Mouse (Mus musculus) thymus, postnatal 14 days (tissue): ENCODE measurements around the gene Rnf212.
A peak's percentile ranks its signal among the peaks of the same experiment; 100 is the strongest.
"Not testable (repeated sequence)": the region's sequence is repeated elsewhere in the genome, so short reads cannot be mapped to it uniquely, and the experiment has no call there.

Experiments used
- DNase-seq: peaks from one replicate; pipeline ENCODE4 v3.0.0; 2021

Gene Rnf212

GRCm38 (mm10) chr5:108774630-108775306, at the start of gene Rnf212:
Gene Rnf212 (minus strand): TSS chr5:108774982.
- DNase-seq = no peak

GRCm38 (mm10) chr5:108823276-108823675, 48.5 kb upstream of the Rnf212 start:
- DNase-seq = no peak

- DNase-seq = not testable (repeated sequence)
Measured at GRCm38 (mm10) chr5:108808750-108809149, 34.0 kb upstream of the Rnf212 start, which contains the start of gene Vmn2r8. Gene Vmn2r8 (minus strand): TSS chr5:108808850.

- DNase-seq = no peak
Measured at GRCm38 (mm10) chr5:108803646-108804045, 28.9 kb upstream of the Rnf212 start.

GRCm38 (mm10) chr5:108795263-108795662, 20.5 kb upstream of the Rnf212 start, which contains the start of gene Tmed11:
Gene Tmed11 (minus strand): TSS chr5:108795363.
- DNase-seq = not testable (repeated sequence)

DNA sequence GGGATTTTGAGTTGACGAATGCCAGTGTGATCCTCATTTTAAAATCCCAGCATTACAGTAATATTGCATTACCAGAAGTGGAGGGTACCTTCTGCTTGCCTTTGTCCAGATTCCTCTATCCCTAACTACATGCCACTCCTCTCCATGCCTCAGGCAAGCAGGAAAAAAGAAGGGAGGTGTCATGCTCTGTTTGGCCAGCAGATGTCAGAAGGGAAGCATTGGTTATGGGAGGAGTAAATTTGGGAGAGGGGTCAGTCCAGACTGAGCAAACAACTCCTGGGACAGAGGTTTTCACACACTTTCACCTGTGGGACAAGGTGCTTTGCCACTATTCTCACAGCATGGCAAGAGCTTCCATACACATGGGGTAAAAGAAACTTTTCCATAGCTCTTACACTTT, 15.6 kb upstream of the Rnf212 start:
- not testable (repeated sequence) for DNase-seq

DNA sequence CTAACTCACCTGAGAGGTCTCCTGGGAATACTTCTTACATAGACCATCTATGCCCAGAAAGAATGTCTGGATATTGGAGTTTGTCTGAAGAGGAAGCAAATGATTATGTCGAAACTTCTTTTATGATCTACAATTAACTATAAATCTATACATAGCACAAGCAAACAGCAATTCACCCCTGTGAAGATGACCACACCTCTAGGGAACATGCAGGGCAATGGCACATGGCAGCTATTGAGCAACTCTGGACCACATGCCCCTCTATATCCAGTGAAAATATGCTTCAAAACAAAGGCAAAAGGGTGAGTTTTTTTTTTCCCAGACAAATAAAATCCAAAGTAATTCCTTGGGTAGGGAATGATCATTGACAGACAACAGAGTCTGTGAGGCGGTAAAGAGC, 14.8 kb downstream of the Rnf212 start:
- no peak for DNase-seq

GRCm38 (mm10) chr5:108758396-108758795, 16.4 kb downstream of the Rnf212 start:
- no peak for DNase-seq

GRCm38 (mm10) chr5:108751258-108751657, 23.5 kb downstream of the Rnf212 start:
- not testable (repeated sequence) for DNase-seq

DNA sequence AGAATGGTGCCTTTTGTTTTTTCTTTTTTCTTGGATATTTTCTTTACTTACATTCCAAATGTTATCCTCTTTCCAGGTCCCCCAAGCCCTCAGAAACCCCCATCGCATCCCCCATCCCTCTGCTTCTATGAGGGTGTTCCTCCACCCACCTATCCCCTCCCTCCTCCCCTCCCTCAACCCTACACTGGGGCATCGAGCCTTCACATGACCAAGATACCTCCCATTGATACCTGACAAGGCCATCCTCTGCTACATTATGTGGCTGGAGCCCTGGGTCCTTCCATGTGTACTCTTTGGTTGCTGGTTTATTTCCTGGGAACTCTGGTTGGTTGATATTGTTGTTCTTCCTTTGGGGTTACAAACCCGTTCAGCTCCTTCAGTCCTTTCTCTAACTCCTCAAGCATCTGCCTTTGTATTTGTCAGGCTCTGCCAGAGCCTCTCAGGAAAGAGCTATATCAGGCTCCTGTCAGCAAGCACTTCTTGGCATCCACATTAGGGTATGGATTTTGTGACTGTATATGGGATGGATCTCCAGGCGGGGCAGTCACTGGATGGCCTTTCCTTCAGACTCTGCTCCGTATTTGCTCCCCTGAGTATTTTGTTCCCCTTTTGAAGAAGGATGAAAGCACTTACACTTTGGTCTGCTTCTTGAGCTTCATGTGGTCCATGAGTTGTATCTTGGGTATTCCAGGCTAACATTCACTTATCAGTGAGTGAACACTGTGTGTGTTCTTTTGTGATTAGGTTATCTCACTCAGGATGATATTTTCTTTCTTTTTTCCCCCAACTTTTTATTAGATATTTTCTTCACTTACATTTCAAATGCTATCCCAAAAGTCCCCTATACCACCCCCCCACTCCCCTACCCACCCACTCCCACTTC, 24.2 kb downstream of the Rnf212 start:
- DNase-seq = no peak

DNA sequence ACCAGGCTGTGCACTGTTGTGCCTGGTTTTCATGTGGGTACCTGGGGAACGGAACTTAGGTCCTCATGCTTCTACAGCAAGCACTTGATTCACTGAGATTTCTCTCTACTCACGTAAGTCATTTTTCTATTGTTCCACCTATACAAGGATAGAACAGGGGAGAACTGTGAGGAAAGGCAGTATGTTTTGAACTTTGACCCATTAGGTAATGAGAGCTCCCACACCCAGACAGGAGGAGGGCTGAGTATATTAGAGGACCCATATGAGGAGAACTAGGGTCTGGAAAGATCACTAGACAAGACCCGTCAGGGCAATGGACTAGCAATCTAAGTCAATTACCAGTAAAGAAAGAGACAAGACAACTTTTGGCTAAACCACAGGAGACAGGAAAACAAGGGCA, 30.2 kb downstream of the Rnf212 start:
- DNase-seq = no peak

DNA sequence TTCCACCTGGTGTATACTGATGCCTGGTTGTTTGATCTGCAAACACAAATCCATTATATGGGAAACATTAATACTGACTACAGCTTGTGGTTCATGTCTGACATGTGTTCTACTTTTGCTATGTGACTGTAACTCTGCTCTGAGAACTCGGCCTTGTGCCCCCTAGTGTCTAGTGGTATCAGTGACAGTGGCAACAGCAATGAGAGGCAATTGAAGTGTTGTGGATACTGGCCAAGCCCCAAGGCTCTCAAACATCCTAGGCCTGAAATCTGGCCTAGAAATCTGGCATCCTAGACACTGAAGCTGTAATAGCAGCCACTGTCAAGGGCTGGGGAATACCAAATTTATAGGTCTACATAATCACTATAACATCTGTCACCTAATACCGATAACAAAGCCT, 30.9 kb downstream of the Rnf212 start:
- DNase-seq = no peak

DNA sequence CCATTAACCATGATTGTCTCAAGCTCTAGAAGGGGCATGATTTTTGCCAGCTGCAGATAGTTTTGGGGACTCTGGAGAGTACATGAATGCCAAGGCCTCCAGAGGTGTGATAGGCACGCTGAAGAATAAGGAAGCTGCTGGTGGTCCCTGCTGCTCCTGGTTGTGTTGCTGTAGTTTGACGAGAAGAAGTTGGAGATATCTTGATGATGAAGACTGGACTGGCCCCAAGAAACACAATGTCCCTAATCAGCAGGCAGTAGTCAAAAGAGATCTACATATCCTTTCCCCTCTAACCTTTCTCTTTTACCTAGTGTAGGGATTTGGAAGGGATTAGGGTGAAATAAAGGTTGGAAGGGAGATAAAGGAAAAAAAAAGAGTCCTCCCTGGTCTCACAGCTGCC, 32.2 kb downstream of the Rnf212 start:
- no peak for DNase-seq

DNA sequence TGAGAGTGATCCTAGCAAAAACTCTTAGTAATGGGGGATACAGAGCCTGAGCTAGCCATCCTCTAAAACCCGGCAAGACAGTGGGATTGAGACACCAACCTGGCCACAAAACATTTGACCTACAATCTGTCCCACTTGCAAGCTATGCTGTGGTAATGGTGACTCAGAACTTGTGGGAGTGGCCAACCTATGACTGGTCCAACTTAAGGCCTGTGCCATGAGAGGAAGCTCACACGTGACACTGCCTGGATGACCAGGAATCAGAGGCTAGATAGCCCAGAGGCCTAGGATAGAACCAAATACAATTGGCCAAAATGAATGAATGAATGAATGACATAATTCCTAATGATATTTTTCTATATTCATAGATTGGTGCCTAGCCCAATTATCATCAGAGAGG, 32.9 kb downstream of the Rnf212 start:
- DNase-seq = no peak

DNA sequence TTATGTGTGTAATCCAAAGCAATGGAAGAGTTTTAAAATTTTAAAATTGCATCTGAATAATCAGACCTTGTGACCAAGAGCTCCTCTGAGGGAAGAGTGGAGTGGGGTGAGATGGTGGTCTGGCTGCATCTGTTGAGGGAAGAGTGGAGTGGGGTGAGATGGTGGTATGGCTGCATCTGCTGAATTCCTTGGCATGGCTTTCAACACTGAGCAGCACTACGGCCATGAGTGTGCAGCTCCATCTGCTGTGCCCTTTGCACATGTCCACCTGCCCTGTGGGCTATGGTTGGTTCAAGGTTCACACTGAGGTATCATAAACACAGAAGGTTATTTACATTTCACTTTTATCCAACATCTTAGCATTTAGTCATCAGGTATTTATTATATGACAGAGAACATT, 47.4 kb downstream of the Rnf212 start:
- no peak for DNase-seq

- peak; percentile 56 for DNase-seq
Measured at GRCm38 (mm10) chr5:108726557-108727248, 48.1 kb downstream of the Rnf212 start.

- DNase-seq = no peak
Measured at GRCm38 (mm10) chr5:108724006-108724405, 50.8 kb downstream of the Rnf212 start.

DNA sequence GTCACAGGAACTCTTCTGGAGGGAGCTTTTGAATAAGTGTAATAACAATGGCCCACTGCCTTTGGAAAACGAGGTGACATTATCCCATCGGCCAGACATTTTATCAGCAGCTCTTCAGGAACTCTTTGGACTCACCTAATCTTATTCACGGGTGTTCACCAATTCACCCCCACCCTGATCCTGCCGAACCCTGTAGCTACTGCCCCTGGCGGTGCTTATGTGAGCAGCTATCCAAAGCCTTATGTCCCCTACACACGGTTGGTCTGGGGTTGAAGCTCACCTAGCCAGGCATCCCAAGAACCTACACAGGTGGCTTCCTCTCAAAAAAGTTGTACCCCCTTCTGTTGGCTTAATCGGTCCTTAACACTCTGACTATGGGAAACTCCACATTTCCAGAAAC, 55.0 kb downstream of the Rnf212 start:
- no peak for DNase-seq

GRCm38 (mm10) chr5:108718051-108718450, 56.7 kb downstream of the Rnf212 start:
- no peak for DNase-seq

DNA sequence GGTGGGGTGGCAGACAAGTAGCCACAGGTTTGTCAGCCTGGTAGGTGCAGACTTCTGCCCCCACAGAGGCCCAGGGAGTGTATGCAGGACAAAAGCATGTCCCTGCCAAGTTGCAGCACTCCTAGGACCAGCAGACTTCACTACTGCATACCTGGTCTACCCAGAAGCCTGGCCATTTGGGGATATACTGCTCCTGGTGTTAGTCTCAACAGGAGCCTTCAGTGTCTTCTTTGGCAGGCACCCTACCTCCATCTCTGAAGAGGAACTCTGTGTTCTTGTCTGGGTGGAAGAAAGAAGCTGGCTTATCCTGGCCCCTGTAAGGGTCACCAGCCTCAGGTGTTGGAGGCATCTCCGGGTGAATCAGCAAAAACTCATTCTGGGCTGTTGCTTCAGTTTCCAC, 58.8 kb downstream of the Rnf212 start:
- no peak for DNase-seq

GRCm38 (mm10) chr5:108714149-108714548, 60.6 kb downstream of the Rnf212 start:
- DNase-seq = no peak

DNA sequence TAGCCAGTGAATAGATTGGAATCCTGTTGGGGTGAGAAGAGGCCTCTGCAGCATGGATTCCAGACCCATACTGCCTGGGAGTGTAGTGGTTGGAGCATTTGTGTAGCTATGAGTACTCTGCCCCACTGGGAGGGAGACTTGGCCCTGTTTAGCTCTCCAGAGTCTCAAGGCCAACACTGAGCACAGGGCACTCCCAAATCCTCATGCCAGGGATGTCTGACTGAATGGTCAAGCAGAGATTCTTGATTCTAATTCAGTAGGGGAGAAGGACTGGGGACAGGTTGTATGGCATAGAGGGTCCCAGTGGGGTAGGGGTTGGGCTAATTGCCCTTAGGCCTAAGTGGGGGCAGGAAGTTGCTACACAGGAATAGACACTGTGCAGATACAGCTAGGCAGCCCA, 61.1 kb downstream of the Rnf212 start:
- no peak for DNase-seq

- DNase-seq = no peak
Measured at GRCm38 (mm10) chr5:108713096-108713495, 61.7 kb downstream of the Rnf212 start.
